Mouse (Mus musculus): ENCODE measurements around the gene Cd101. TPM values are rescaled to one million over a fixed set of nuclear protein-coding genes. Genes with fewer than 3 reads are reported as not detected.

Cd101 gene
- total RNA-seq, 4 experiments from 2014 or later: 0.24 TPM; not detected in 3

Other genes starting within 250 kb of the Cd101 start
- under 1 TPM in 2 of 4 experiments, not detected in 2; 0.13 to 0.17 TPM for gene Vtcn1, start 204.1 kb downstream of the Cd101 start, total RNA-seq (2022)
- 1 to 10 TPM; 4.5 to 6.4 (median 5.7) TPM for gene Trim45, start 107.4 kb downstream of the Cd101 start, total RNA-seq (2022)
- 1 to 10 TPM; 2.9 to 4.4 (median 3.3) TPM for gene Ttf2, start 59.9 kb downstream of the Cd101 start, total RNA-seq (2022)
- gene Ptgfrn, start 80.7 kb upstream of the Cd101 start, total RNA-seq (2022): 1 to 10 TPM; 4.5 to 6.3 (median 5.4) TPM